Mouse (Mus musculus) megakaryocyte, adult 5-6 weeks (primary cell): Measurements from ENCODE around the gene Gnai1. TPM values are rescaled to one million over a fixed set of nuclear protein-coding genes. Genes with fewer than 3 reads are reported as not detected.

ENCODE experiments used
- ATAC-seq: 2 replicates; pipeline ENCODE4 v1.8.0; 2016; ENCODE audit warnings: mild to moderate bottlenecking, inconsistent platforms; ENCODE audit not compliant: poor library complexity, severe bottlenecking
- total RNA-seq, 2 experiments: library from RNA; stranded (forward) in 1 of 2; stranded (reverse) in 1 of 2; fragments of 153-499, 151-499 nt in 1 of 2; fragments of 221-1000, 200-1000 nt in 1 of 2; gene quantifications; 2 replicates each; pipeline versions ENCODE4 v1.2.3 to v1.2.4; 2015 to 2017

Gene Gnai1
- total RNA-seq, 2 experiments from 2014 or later: 0.07 to 0.25 TPM

DNA sequence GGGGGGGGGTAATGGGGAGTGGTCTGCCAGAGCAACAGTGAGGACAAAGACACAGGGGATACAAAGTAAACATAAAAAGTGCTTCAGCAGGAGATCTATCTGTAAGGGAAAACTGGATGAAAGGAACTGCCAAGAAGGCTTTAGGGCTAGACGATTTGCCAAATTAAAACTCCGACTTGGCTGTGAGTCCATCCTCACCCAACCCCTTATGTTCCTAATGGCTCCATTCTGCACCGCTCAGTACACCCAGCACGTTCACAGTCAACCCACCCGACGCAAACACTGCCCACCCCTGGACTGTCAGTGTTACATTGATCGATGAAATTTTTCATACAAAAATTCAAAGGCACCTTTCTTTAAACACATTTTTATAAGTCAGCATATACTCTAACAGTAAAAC lies 71.5 kb downstream of the Gnai1 start:
- ATAC-seq: no peak

GRCm38 (mm10) chr5:18288079-18288478 lies 72.1 kb downstream of the Gnai1 start:
- no peak for ATAC-seq

DNA sequence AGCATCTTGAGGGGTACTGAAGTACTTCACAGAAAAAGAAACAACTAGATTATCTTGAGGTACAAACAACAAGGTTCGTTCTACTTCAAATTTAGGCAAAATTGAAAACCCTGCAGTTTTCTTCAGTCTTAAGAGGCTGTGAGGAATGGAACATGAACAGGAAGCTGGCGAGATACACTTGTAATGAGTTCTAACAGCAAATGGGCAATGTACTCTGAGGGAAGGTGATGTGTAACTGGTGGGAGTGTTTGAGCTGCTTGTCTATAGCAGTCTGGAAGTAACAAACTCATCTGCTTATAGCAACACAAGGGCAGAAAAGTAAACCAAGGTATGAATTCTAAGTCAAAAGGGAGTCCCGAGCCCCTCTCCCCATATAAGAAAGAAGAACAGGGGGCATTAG lies 78.1 kb downstream of the Gnai1 start:
- ATAC-seq: no peak

GRCm38 (mm10) chr5:18274352-18274940 lies 85.7 kb downstream of the Gnai1 start:
- no peak for ATAC-seq

DNA sequence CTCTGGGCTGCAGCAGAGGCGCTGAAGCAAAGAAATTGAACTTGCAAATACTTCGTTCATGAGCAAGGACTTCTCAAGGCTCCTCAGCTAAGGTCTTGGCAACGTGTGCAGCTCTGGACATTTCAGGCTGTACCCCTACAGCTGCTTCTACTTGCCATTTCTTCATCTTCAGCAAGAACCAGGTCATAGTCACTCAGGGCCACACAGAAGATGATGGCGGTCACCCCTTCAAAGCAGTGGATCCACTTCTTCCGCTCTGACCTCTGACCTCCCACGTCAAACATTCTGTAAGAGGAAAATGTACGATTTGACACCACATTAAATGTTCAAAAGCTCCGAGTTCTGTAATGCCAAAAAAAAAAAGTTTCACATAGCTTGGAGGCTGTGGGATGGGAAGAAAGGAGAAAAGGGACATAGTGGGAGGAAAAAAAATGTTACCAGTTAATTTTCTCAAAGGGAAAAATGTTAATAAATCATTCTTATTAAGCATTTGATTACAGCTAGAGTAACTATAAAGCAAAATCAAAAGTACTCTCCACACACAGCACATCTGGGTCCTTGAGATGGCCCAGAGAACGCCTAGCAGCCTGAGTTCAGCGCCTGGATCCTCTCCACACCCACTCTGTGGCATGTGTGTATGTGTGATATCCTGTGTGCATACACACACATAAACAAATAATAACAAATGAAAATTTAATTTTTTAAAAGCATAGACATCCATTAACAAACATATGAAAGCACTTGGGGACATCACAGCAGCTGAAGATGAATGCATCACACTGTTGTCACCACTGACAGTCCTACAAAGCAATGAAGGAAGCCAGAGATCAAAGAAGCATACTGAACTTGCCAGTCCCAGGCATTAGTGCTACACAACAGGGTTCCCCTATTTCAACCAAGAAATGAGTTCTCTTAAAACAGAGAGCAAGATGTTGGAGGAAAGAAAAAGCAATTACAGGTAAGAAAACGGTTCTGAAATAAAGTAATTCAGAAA lies 86.6 kb downstream of the Gnai1 start:
- ATAC-seq: no peak

- ATAC-seq: no peak
Measured at GRCm38 (mm10) chr5:18250379-18251017, 109.7 kb downstream of the Gnai1 start.

GRCm38 (mm10) chr5:18249132-18249531 lies 111.0 kb downstream of the Gnai1 start:
- no peak for ATAC-seq

GRCm38 (mm10) chr5:18229396-18229795 lies 130.8 kb downstream of the Gnai1 start:
- ATAC-seq: no peak

DNA sequence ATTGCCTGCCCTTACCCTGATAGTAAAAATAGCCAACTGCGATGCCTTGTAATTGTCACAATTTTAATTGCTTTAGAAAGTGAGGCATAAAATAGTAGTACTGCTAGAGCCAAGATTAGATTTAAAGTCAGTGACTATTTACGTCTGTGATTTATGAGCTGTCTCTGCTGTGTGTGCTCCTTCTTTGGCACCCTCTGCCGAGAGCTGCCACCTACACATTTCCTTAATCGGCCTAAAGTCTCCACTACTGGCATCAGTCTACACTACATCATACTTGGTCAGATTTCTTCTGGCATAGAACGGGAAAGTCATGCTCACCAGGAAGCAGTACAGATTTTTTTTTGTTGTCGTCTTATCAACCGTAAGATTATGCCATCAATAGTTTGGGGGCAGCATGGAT lies 131.3 kb downstream of the Gnai1 start:
- ATAC-seq: no peak

- no peak for ATAC-seq
Measured at GRCm38 (mm10) chr5:18220873-18221272, 139.3 kb downstream of the Gnai1 start.

GRCm38 (mm10) chr5:18218292-18218691 lies 141.9 kb downstream of the Gnai1 start:
- ATAC-seq: no peak

- no peak for ATAC-seq
Measured at GRCm38 (mm10) chr5:18217856-18218255, 142.3 kb downstream of the Gnai1 start.
